Mouse (Mus musculus): ENCODE data around the gene Tdrd3. TPM values are rescaled to one million over a fixed set of nuclear protein-coding genes. Genes with fewer than 3 reads are reported as not detected.

Gene Tdrd3
- polyA plus RNA-seq, 1 experiment: 21.9 TPM

DNA sequence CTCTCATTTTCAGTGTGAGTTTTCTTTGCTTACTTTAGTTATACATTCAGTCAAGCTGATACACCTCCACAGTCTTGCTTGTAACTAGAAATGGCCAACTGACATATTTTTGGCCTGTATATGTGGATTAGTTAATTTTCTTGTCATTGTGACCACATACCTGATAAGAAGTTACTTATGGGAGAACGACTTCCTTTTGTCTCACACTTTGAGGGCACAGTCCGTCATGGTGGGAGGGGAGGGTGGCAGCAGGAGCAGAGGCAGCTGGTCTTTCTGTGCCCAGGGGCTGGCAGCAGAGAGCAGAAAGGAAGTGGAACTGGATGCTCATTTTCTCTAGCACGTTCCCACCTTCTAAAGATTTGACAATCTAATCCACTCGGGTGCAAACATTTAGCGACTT, 156.0 kb downstream of the Tdrd3 start:
- TF ChIP-seq CTCF (IDR thresholded peaks at IDR 0.05; ENCODE audit: borderline replicate concordance, insufficient read depth, low read depth, low read length): no peak
- TF ChIP-seq POLR2A (IDR thresholded peaks at IDR 0.05; ENCODE audit: borderline replicate concordance, insufficient read depth, low read length): no peak
- Histone ChIP-seq H3K4me3 (replicated peaks; ENCODE audit: insufficient read depth, low read depth, low read length) (no peak overlapping the region), H3K27me3 (ENCODE audit: control insufficient read depth, insufficient read depth, low read length) (no peaks in the 10 kb centered on the region), H3K4me1 (ENCODE audit: control insufficient read depth, insufficient read depth, low read length) (no peaks in the 10 kb centered on the region), H3K27ac (ENCODE audit: insufficient read depth, low read length) (no peak overlapping the region)
- DNase-seq: no peak
- WGBS: 57% methylated on average over 5 of the region's 5 CpGs

GRCm38 (mm10) chr14:87582610-87583009, 166.2 kb downstream of the Tdrd3 start:
- WGBS: 89% methylated on average over 3 of the region's 3 CpGs
- Histone ChIP-seq H3K27ac (ENCODE audit: insufficient read depth, low read length) (no peak overlapping the region), H3K27me3 (ENCODE audit: control insufficient read depth, insufficient read depth, low read length) (no peaks in the 10 kb centered on the region), H3K4me1 (ENCODE audit: control insufficient read depth, insufficient read depth, low read length) (no peaks in the 10 kb centered on the region), H3K4me3 (replicated peaks; ENCODE audit: insufficient read depth, low read depth, low read length) (no peak overlapping the region)
- DNase-seq: no peak
- no peak for TF ChIP-seq CTCF (IDR thresholded peaks at IDR 0.05; ENCODE audit: borderline replicate concordance, insufficient read depth, low read depth, low read length)
- TF ChIP-seq POLR2A (IDR thresholded peaks at IDR 0.05; ENCODE audit: borderline replicate concordance, insufficient read depth, low read length): no peak
